Mouse (Mus musculus) liver, adult 2 months (tissue): ENCODE measurements at regions not wholly inside any gene's neighbourhood (a gene's known extent, or its start where the extent isn't known, plus 50 kb on each side); places are given as distances from the start of the nearest gene placed in this dataset.

Source experiments
- DNase-seq: peaks from one replicate; pipeline ENCODE4 v3.0.0-alpha.2; 2011; ENCODE audit warnings: low read depth, low spot score; ENCODE audit errors: extremely low read depth
- H3K27ac ChIP-seq: fragments of 200-500 bp; replicated peaks from 2 replicates; pipeline ENCODE4 v1.5.1; 2012; ENCODE audit warnings: low read depth, mild to moderate bottlenecking, control low read depth, inconsistent platforms, low read length; ENCODE audit not compliant: insufficient read depth
- H3K27me3 ChIP-seq: fragments of 200-500 bp; 2 replicates; pipeline ENCODE4 v1.6.1; 2012; ENCODE audit warnings: mild to moderate bottlenecking, moderate library complexity, low read length, inconsistent platforms; ENCODE audit not compliant: control insufficient read depth, insufficient read depth
- H3K36me3 ChIP-seq: fragments of 200-500 bp; 2 replicates; pipeline ENCODE4 v1.6.1; 2012; ENCODE audit warnings: low read length, inconsistent platforms; ENCODE audit not compliant: control insufficient read depth, insufficient read depth
- H3K4me1 ChIP-seq: fragments of 200-500 bp; 2 replicates; pipeline ENCODE4 v1.6.1; 2011; ENCODE audit warnings: low read length; ENCODE audit not compliant: control insufficient read depth, insufficient read depth
- H3K4me3 ChIP-seq: fragments of 200-500 bp; 2 replicates; pipeline ENCODE4 v1.5.1; 2011; ENCODE audit warnings: low read depth, mild to moderate bottlenecking, control low read depth, low read length, moderate library complexity; ENCODE audit not compliant: insufficient read depth
- H3K79me2 ChIP-seq: fragments of 200-500 bp; 2 replicates; pipeline ENCODE4 v1.6.1; 2012; ENCODE audit warnings: inconsistent platforms, mild to moderate bottlenecking, low read length, moderate library complexity; ENCODE audit not compliant: control insufficient read depth, insufficient read depth
- H3K9ac ChIP-seq: fragments of 200-500 bp; 2 replicates; pipeline ENCODE4 v1.6.1; 2012; ENCODE audit warnings: low read depth, mild to moderate bottlenecking, control low read depth, inconsistent platforms, low read length
- CTCF ChIP-seq: fragments of 200-500 bp; IDR thresholded peaks from 2 replicates; pipeline ENCODE4 v1.5.1; 2011; ENCODE audit warnings: low read depth, low read length, control low read depth
- POLR2A ChIP-seq: fragments of 200-500 bp; IDR thresholded peaks from 2 replicates; pipeline ENCODE4 v1.6.1; 2011; ENCODE audit warnings: low read length, control low read depth; ENCODE audit not compliant: insufficient read depth; ENCODE audit errors: extremely low read depth
- WGBS: fragments of 180-500 bp; shearing (Covaris S2); methylation state at CpG from one replicate; pipeline ENCODE4 v1.1.7; 2018; 5-methylcytosine and 5-hydroxymethylcytosine counted together

GRCm38 (mm10) chrX:15253281-15253680 is 1042.3 kb downstream of the H2al1n start:
- peak; percentile 92 for DNase-seq
- Histone ChIP-seq H3K27me3 (no peaks in the 10 kb centered on the region), H3K4me3 (no peak overlapping the region), H3K9ac (no peak overlapping the region), H3K27ac (no peak overlapping the region), H3K79me2 (no peaks in the 10 kb centered on the region), H3K36me3 (no peaks in the 10 kb centered on the region), H3K4me1 (peaks cover 1% of the 10 kb centered on the region; the same call in 1 of the 2 replicates)
- TF ChIP-seq CTCF (no peak), POLR2A (no peak)
- WGBS: 24% methylated on average over 2 of the region's 2 CpGs
